Mouse (Mus musculus) MEL (cell line): Measurements from ENCODE around the gene Lamb3. TPM values are rescaled to one million over a fixed set of nuclear protein-coding genes. Genes with fewer than 3 reads are reported as not detected.
A peak's percentile ranks its signal among the peaks of the same experiment; 100 is the strongest.

Experiments used
- DNase-seq: peaks from one replicate; pipeline ENCODE4 v3.0.0; 2011; ENCODE audit warnings: low read depth, low spot score
- H3K27ac ChIP-seq: 2 replicates; pipeline ENCODE4 v1.5.1; 2012; ENCODE audit warnings: low read depth, mild to moderate bottlenecking, control low read depth, low read length, moderate library complexity; ENCODE audit not compliant: control insufficient read depth
- H3K27me3 ChIP-seq, 2 experiments: fragments of 150-350 bp in 1 of 2; sonication (generic) in 1 of 2; 2 replicates each; pipeline ENCODE4 v1.6.1; 2012; ENCODE audit warnings: low read length in 2 of 2, mild to moderate bottlenecking in 2 of 2, improper control_type of control experiment in 1 of 2, moderate library complexity in 1 of 2; ENCODE audit not compliant: insufficient read depth in 2 of 2, control insufficient read depth in 1 of 2
- H3K36me3 ChIP-seq, 2 experiments: 2 replicates each; pipeline ENCODE4 v1.6.1; 2012 to 2014; ENCODE audit warnings: low read length in 2 of 2, improper control_type of control experiment in 1 of 2, inconsistent platforms in 1 of 2, mild to moderate bottlenecking in 1 of 2; ENCODE audit not compliant: insufficient read depth in 2 of 2, control insufficient read depth in 1 of 2
- H3K4me1 ChIP-seq, 2 experiments: fragments of 150-350 bp in 1 of 2; sonication (generic) in 1 of 2; 2 replicates each; pipeline ENCODE4 v1.6.1; 2012; ENCODE audit warnings: low read length in 2 of 2, improper control_type of control experiment in 1 of 2, mild to moderate bottlenecking in 1 of 2; ENCODE audit not compliant: insufficient read depth in 2 of 2, control insufficient read depth in 1 of 2
- H3K4me3 ChIP-seq, 2 experiments: fragments of 150-350 bp in 1 of 2; sonication (generic) in 1 of 2; 2 replicates each; pipeline ENCODE4 v1.5.1; 2012; ENCODE audit warnings: low read depth in 2 of 2, low read length in 2 of 2, mild to moderate bottlenecking in 2 of 2, moderate library complexity in 2 of 2, control low read depth in 1 of 2, improper control_type of control experiment in 1 of 2; ENCODE audit not compliant: control insufficient read depth in 1 of 2, insufficient read depth in 1 of 2
- H3K79me2 ChIP-seq: 2 replicates; pipeline ENCODE4 v1.6.1; 2012; ENCODE audit warnings: mild to moderate bottlenecking, low read length, moderate library complexity; ENCODE audit not compliant: control insufficient read depth, poor library complexity, insufficient read depth
- H3K9ac ChIP-seq: 2 replicates; pipeline ENCODE4 v1.6.1; 2012; ENCODE audit warnings: low read depth, mild to moderate bottlenecking, control low read depth, low read length, moderate library complexity; ENCODE audit not compliant: control insufficient read depth, poor library complexity, severe bottlenecking
- H3K9me3 ChIP-seq: fragments of 150-350 bp; sonication (generic); replicated peaks from 2 replicates; pipeline ENCODE4 v1.6.1; 2012; ENCODE audit warnings: mild to moderate bottlenecking, low read length, improper control_type of control experiment, moderate library complexity; ENCODE audit not compliant: insufficient read depth
- BHLHE40 ChIP-seq: IDR thresholded peaks from 2 replicates; pipeline ENCODE4 v1.6.1; 2012; ENCODE audit warnings: low read depth, mild to moderate bottlenecking, inconsistent platforms, low read length, improper control_type of control experiment, borderline replicate concordance
- CHD1 ChIP-seq: IDR thresholded peaks from 2 replicates; pipeline ENCODE4 v1.6.1; 2012; ENCODE audit warnings: low read depth, mild to moderate bottlenecking, inconsistent platforms, low read length, improper control_type of control experiment
- CHD2 ChIP-seq: IDR thresholded peaks from 2 replicates; pipeline ENCODE4 v1.6.1; 2011; ENCODE audit warnings: low read length, improper control_type of control experiment
- CTCF ChIP-seq, 3 experiments: IDR thresholded peaks in 2 of 3; conservative IDR thresholded peaks in 1 of 3; 2 replicates each; pipeline ENCODE4 v1.5.1; 2011 to 2012; ENCODE audit warnings: low read length in 3 of 3, low read depth in 2 of 3, mild to moderate bottlenecking in 2 of 3, improper control_type of control experiment in 1 of 3, inconsistent platforms in 1 of 3, mixed read lengths in 1 of 3, moderate library complexity in 1 of 3; ENCODE audit not compliant: control insufficient read depth in 1 of 3, insufficient read depth in 1 of 3, poor library complexity in 1 of 3, severe bottlenecking in 1 of 3
- E2F4 ChIP-seq: IDR thresholded peaks from 2 replicates; pipeline ENCODE4 v1.6.1; 2011; ENCODE audit warnings: low read depth, low read length, improper control_type of control experiment, borderline replicate concordance
- ELF1 ChIP-seq: IDR thresholded peaks from 2 replicates; pipeline ENCODE4 v1.6.1; 2014; ENCODE audit warnings: low read depth, mild to moderate bottlenecking, inconsistent platforms, low read length, improper control_type of control experiment, moderate library complexity
- ETS1 ChIP-seq: IDR thresholded peaks from 2 replicates; pipeline ENCODE4 v1.6.1; 2012; ENCODE audit warnings: low read depth, mild to moderate bottlenecking, inconsistent platforms, low read length, improper control_type of control experiment, moderate library complexity
- HCFC1 ChIP-seq: IDR thresholded peaks from 2 replicates; pipeline ENCODE4 v1.6.1; 2012; ENCODE audit warnings: low read depth, mild to moderate bottlenecking, inconsistent platforms, low read length, improper control_type of control experiment, moderate library complexity
- JUND ChIP-seq: IDR thresholded peaks from 2 replicates; pipeline ENCODE4 v1.6.1; 2011; ENCODE audit warnings: low read depth, mild to moderate bottlenecking, improper control_type of control experiment, low read length
- MAZ ChIP-seq: IDR thresholded peaks from 2 replicates; pipeline ENCODE4 v1.6.1; 2012; ENCODE audit warnings: low read depth, mild to moderate bottlenecking, inconsistent platforms, low read length, improper control_type of control experiment
- MEF2A ChIP-seq: IDR thresholded peaks from 2 replicates; pipeline ENCODE4 v1.6.1; 2014; ENCODE audit warnings: low read depth, mild to moderate bottlenecking, inconsistent platforms, low read length, improper control_type of control experiment; ENCODE audit not compliant: poor library complexity, insufficient replicate concordance, severe bottlenecking; ENCODE audit errors: extremely low read depth
- MXI1 ChIP-seq: IDR thresholded peaks from 2 replicates; pipeline ENCODE4 v1.6.1; 2011; ENCODE audit warnings: mild to moderate bottlenecking, low read depth, low read length, improper control_type of control experiment
- MYB ChIP-seq: IDR thresholded peaks from 2 replicates; pipeline ENCODE4 v1.6.1; 2011; ENCODE audit warnings: mild to moderate bottlenecking, low read depth, low read length, improper control_type of control experiment
- MYC ChIP-seq: IDR thresholded peaks from 2 replicates; pipeline ENCODE4 v1.6.1; 2011; ENCODE audit warnings: low read depth, mild to moderate bottlenecking, low read length, improper control_type of control experiment, moderate library complexity
- POLR2A ChIP-seq, 2 experiments: IDR thresholded peaks; 2 replicates each; pipeline ENCODE4 v1.6.1; 2011 to 2012; ENCODE audit warnings: low read length in 2 of 2, mild to moderate bottlenecking in 2 of 2, control low read depth in 1 of 2, improper control_type of control experiment in 1 of 2, low read depth in 1 of 2, moderate library complexity in 1 of 2; ENCODE audit not compliant: control insufficient read depth in 1 of 2, insufficient read depth in 1 of 2, poor library complexity in 1 of 2
- POLR2AphosphoS2 ChIP-seq: IDR thresholded peaks from 2 replicates; pipeline ENCODE4 v1.6.1; 2011; ENCODE audit warnings: low read length, improper control_type of control experiment
- POLR2AphosphoS5 ChIP-seq: IDR thresholded peaks from 2 replicates; pipeline ENCODE4 v1.6.1; 2012; ENCODE audit warnings: low read depth, borderline replicate concordance, mild to moderate bottlenecking, inconsistent platforms, low read length, moderate library complexity, mixed read lengths
- RAD21 ChIP-seq: IDR thresholded peaks from 2 replicates; pipeline ENCODE4 v1.6.1; 2011; ENCODE audit warnings: mild to moderate bottlenecking, low read depth, low read length, improper control_type of control experiment
- RCOR1 ChIP-seq: IDR thresholded peaks from 2 replicates; pipeline ENCODE4 v1.6.1; 2012; ENCODE audit warnings: low read depth, mild to moderate bottlenecking, inconsistent platforms, low read length, improper control_type of control experiment
- SIN3A ChIP-seq: IDR thresholded peaks from 2 replicates; pipeline ENCODE4 v1.6.1; 2012; ENCODE audit warnings: low read length, improper control_type of control experiment, inconsistent platforms
- SMC3 ChIP-seq: IDR thresholded peaks from 2 replicates; pipeline ENCODE4 v1.6.1; 2011; ENCODE audit warnings: low read depth, low read length, improper control_type of control experiment
- TAL1 ChIP-seq: IDR thresholded peaks from 2 replicates; pipeline ENCODE4 v1.6.1; 2012; ENCODE audit warnings: mild to moderate bottlenecking, inconsistent platforms, low read length, moderate library complexity, mixed read lengths
- TCF12 ChIP-seq: IDR thresholded peaks from 2 replicates; pipeline ENCODE4 v1.6.1; 2014; ENCODE audit warnings: low read depth, mild to moderate bottlenecking, inconsistent platforms, low read length, improper control_type of control experiment, moderate library complexity
- UBTF ChIP-seq: IDR thresholded peaks from 2 replicates; pipeline ENCODE4 v1.6.1; 2012; ENCODE audit warnings: low read depth, mild to moderate bottlenecking, inconsistent platforms, low read length, improper control_type of control experiment, moderate library complexity, borderline replicate concordance; ENCODE audit not compliant: insufficient read depth
- USF1 ChIP-seq: IDR thresholded peaks from 2 replicates; pipeline ENCODE4 v1.6.1; 2014; ENCODE audit warnings: low read depth, mild to moderate bottlenecking, inconsistent platforms, low read length, improper control_type of control experiment, moderate library complexity
- ZC3H11A ChIP-seq: IDR thresholded peaks from 2 replicates; pipeline ENCODE4 v1.6.1; 2012; ENCODE audit warnings: low read depth, mild to moderate bottlenecking, inconsistent platforms, low read length, improper control_type of control experiment
- ZKSCAN1 ChIP-seq: IDR thresholded peaks from 2 replicates; pipeline ENCODE4 v1.6.1; 2012; ENCODE audit warnings: low read depth, mild to moderate bottlenecking, inconsistent platforms, low read length, improper control_type of control experiment, moderate library complexity
- ZMIZ1 ChIP-seq: IDR thresholded peaks from 2 replicates; pipeline ENCODE4 v1.6.1; 2012; ENCODE audit warnings: low read depth, mild to moderate bottlenecking, inconsistent platforms, low read length, improper control_type of control experiment, moderate library complexity
- polyA plus RNA-seq, 2 experiments: library from polyadenylated mRNA; stranded (reverse) in 1 of 2; unstranded in 1 of 2; fragments of >175 nt in 1 of 2; fragments of >200 nt in 1 of 2; gene quantifications; 2 replicates each; pipeline versions ENCODE4 v1.2.1 to v1.2.4; 2012; ENCODE audit warnings: low replicate concordance in 2 of 2, low read depth in 1 of 2; ENCODE audit not compliant: insufficient read length in 2 of 2, insufficient read depth in 1 of 2, missing spikeins in 1 of 2
- total RNA-seq: library from RNA; depleted of rRNA; stranded (reverse); fragments of 300-350 nt; gene quantifications from 2 replicates; pipeline ENCODE4 v1.2.3, GENCODE M21; 2012; rRNA removed

Lamb3 gene
- total RNA-seq (0.35 TPM in 1 of 2 replicates, not detected in the other), polyA plus RNA-seq (under 1 TPM in 1 of 2 experiments, not detected in 1; 0.03 TPM)

GRCm38 (mm10) chr1:193207503-193207902 is at the start of gene Lamb3:
TSS of gene Lamb3 (plus strand) at chr1:193207699.
- Histone ChIP-seq H3K36me3 (no peaks in the 10 kb centered on the region), H3K27me3 (no peaks in the 10 kb centered on the region; a peak in 1 of 4 replicates), H3K79me2 (no peaks in the 10 kb centered on the region), H3K9me3 (no peaks in the 10 kb centered on the region), H3K27ac (no peak within 1 kb of the TSS), H3K9ac (no peak within 1 kb of the TSS), H3K4me3 (no peak within 1 kb of the TSS), H3K4me1 (no peaks in the 10 kb centered on the region)
- TF ChIP-seq ZC3H11A, result no peak
- TF ChIP-seq ZKSCAN1, result no peak
- no peak for TF ChIP-seq MXI1
- no peak for TF ChIP-seq POLR2AphosphoS5
- TF ChIP-seq SMC3, result no peak
- no peak for TF ChIP-seq MEF2A
- no peak for TF ChIP-seq TCF12
- TF ChIP-seq POLR2AphosphoS2, result no peak
- TF ChIP-seq POLR2A (IDR thresholded peaks at IDR 0.05; ENCODE audit: control insufficient read depth in 1 of 2, insufficient read depth in 1 of 2, low read depth in 1 of 2, low read length in 2 of 2, poor library complexity in 1 of 2), result no peak
- no peak for TF ChIP-seq RCOR1
- no peak for TF ChIP-seq BHLHE40
- TF ChIP-seq UBTF, result no peak
- DNase-seq, result no peak

GRCm38 (mm10) chr1:193159163-193159562 is 48.3 kb upstream of the Lamb3 start:
- peaks cover 0 to 16% of the 10 kb centered on the region in 2 experiments; a peak in 2 of 4 replicates for H3K4me1 ChIP-seq
- H3K36me3 ChIP-seq, result peaks cover 0 to 18% of the 10 kb centered on the region in 2 experiments; a peak in 2 of 4 replicates
- TF ChIP-seq USF1, result 0 out of 2 replicates have a peak, but pooled peaks have one; percentile 13
- no peak for TF ChIP-seq JUND
- no peak overlapping the region for H3K27ac ChIP-seq
- no peaks in the 10 kb centered on the region for H3K79me2 ChIP-seq
- DNase-seq, result no peak
- no peaks in the 10 kb centered on the region for H3K9me3 ChIP-seq
- H3K27me3 ChIP-seq, result peaks cover 0 to 3% of the 10 kb centered on the region in 2 experiments; a peak in 1 of 4 replicates
- no peak overlapping the region for H3K9ac ChIP-seq
- H3K4me3 ChIP-seq, result no peak overlapping the region

- Histone ChIP-seq H3K36me3 (peaks cover 0 to 18% of the 10 kb centered on the region in 2 experiments; a peak in 2 of 4 replicates), H3K9me3 (no peaks in the 10 kb centered on the region), H3K4me1 (peaks cover 0 to 16% of the 10 kb centered on the region in 2 experiments; a peak in 2 of 4 replicates), H3K27ac (no peak overlapping the region), H3K79me2 (no peaks in the 10 kb centered on the region), H3K4me3 (peak overlapping the region; percentile 38 to 51), H3K9ac (peak overlapping the region; percentile 58), H3K27me3 (peaks cover 0 to 3% of the 10 kb centered on the region in 2 experiments; a peak in 1 of 4 replicates)
- peak; percentile 25 for DNase-seq
- TF ChIP-seq TAL1 (no peak), HCFC1 (no peak), MYC (no peak), RAD21 (no peak), ETS1 (no peak), CTCF (IDR thresholded peaks at IDR 0.05 in 2 of 3, conservative IDR thresholded peaks at IDR 0.05 in 1 of 3; ENCODE audit: control insufficient read depth in 1 of 3, insufficient read depth in 1 of 3, low read depth in 2 of 3, low read length in 3 of 3, poor library complexity in 1 of 3, severe bottlenecking in 1 of 3) (no peak), SIN3A (no peak), ZKSCAN1 (no peak), MAZ (no peak), CHD2 (no peak), CHD1 (no peak), MYB (no peak), ELF1 (no peak), ZMIZ1 (no peak), E2F4 (no peak)
Measured at GRCm38 (mm10) chr1:193159613-193160012, 47.9 kb upstream of the Lamb3 start.
